Mouse (Mus musculus) G1E-ER4 (cell line): ENCODE data around the gene Vmn2r20. TPM values are rescaled to one million over a fixed set of nuclear protein-coding genes. Genes with fewer than 3 reads are reported as not detected.
"Not testable (repeated sequence)": the region's sequence is repeated elsewhere in the genome, so short reads cannot be mapped to it uniquely, and the experiment has no call there.

Experiments
- GATA1 ChIP-seq: IDR thresholded peaks from one replicate; pipeline ENCODE4 v1.8.0; 2012; ENCODE audit warnings: low read length, inconsistent platforms
- polyA plus RNA-seq: library from polyadenylated mRNA; stranded (reverse); fragments of >175 nt; gene quantifications from 2 replicates; pipeline ENCODE4 v1.2.3, GENCODE M21; 2012

The Vmn2r20 gene
- polyA plus RNA-seq: not detected in 2 replicates

- not testable (repeated sequence) for TF ChIP-seq GATA1
Observed at GRCm38 (mm10) chr6:123418016-123418415, at the start of gene Vmn2r20. Vmn2r20 (minus strand) TSS chr6:123418116.

DNA sequence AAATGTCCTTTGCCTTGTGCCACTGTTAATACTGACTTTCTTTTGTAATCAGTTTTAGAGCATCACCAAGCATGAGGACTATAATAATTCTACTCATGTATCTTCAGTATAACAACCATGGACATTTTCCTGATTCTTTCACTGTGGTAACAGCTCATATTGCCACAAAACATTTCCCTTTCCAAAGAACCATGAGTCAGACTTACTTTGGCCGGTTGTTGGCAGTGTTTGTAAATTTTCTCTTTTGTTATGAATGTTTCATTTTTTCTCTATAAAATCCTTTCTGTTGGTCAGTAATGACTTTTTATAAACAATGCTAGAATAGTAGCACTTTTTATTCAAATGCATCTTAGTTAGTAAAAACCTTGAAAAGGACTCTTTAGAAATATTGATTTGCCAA, 71.8 kb downstream of the Vmn2r20 start:
- TF ChIP-seq GATA1: no peak

- TF ChIP-seq GATA1: no peak
Observed at GRCm38 (mm10) chr6:123340093-123340492, 77.8 kb downstream of the Vmn2r20 start.

DNA sequence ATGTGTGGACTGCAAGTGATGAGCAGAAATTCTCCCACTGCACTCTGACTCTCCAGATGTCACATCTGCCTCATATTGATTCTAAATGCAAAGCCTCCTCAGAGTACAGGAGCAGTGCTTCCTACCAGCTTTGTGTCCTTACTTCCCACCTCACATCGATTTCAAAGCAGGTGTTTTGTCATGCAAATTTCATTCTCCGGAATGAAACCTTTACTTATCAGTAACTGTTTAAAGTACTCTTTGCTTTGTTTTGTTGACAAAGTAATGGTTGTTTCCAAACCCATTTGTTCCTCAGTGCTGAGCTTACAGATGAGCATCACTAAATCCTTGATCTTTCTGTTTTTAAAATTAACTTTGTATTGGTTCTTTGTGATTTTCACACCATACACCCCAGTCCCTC, 85.4 kb downstream of the Vmn2r20 start:
- no peak for TF ChIP-seq GATA1

Other genes starting within 250 kb of the Vmn2r20 start
- not detected in 2 replicates for gene Clec4b2, start 245.2 kb downstream of the Vmn2r20 start, polyA plus RNA-seq
- gene Clec4n, start 188.3 kb downstream of the Vmn2r20 start, polyA plus RNA-seq: not detected in 2 replicates
- gene Clec4d, start 156.0 kb downstream of the Vmn2r20 start, polyA plus RNA-seq: 0.14 and 0.22 TPM in 2 replicates
- gene Clec4e, start 128.2 kb downstream of the Vmn2r20 start, polyA plus RNA-seq: 0.05 and 0.09 TPM in 2 replicates
- not detected in 2 replicates for gene Vmn2r19, start 109.8 kb downstream of the Vmn2r20 start, polyA plus RNA-seq
- not detected in 2 replicates for gene Vmn2r21, start 115.3 kb upstream of the Vmn2r20 start, polyA plus RNA-seq
- gene Vmn2r22, start 232.6 kb upstream of the Vmn2r20 start, polyA plus RNA-seq: not detected in 2 replicates